Mouse (Mus musculus) ovary, postnatal 36 days (tissue): Measurements from ENCODE around the gene Msi2.

Experiments
- DNase-seq: peaks from one replicate; pipeline ENCODE4 v3.0.0; 2022; ENCODE audit warnings: low spot score, mixed read lengths

The Msi2 gene

DNA sequence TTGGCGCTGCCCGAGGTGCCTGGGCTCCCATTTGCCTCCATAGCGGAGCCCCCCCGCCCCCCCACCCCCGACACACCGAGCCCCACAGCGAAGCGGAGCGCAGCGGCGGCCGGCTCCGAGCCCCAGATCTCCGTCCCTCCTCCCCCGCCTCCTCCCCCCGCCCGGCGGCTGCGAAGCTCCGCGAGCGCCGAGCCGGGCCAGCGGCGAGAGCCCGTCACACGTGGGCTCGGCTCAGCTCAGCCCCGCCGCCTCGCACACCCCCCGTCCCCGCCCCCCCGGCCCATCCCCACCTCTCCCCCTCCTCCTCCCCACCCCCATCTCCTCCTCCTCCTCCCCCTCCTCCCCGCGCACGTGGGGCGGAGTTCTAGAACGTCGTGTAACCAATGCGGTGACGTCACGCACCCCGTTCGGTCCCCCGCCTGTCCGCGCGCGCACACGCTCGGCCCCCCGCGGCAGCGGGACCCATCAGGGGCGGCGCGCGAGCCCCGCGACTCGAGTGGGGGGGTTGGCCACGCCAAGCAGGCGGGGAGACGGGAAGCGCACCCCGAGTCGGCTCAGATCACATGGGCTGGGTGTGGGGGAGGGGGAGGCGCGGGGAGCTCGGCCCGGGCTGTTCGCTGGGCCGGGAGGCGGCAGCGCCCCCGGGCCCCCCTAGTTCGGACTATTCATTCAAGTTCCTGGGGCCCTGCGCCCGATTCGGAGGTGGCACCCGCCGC lies at the start of gene Msi2:
TSS of gene Msi2 (minus strand) at position 464 of the 716 bp plus-strand sequence.
- peak; percentile 89 for DNase-seq

DNA sequence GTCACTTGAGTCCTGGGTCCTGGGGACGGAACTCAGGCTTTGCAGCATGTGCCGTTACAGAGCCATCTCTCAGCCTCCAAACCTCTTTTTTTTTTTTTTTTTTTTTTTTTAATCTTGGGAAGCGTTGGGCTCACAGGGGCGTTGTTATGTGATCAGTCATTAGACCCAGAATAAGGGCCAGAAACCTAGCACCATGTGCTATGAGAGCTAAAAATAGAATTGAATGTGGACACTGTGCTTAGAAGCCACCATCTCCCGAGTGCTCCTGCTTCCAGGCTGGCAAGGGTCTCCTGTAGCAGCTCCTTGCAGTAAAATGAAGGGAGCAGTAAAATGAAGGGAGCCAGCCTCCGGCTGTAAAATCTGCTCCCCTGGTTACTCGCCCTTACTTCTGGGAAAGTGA lies 47.3 kb upstream of the Msi2 start:
- DNase-seq = no peak

DNA sequence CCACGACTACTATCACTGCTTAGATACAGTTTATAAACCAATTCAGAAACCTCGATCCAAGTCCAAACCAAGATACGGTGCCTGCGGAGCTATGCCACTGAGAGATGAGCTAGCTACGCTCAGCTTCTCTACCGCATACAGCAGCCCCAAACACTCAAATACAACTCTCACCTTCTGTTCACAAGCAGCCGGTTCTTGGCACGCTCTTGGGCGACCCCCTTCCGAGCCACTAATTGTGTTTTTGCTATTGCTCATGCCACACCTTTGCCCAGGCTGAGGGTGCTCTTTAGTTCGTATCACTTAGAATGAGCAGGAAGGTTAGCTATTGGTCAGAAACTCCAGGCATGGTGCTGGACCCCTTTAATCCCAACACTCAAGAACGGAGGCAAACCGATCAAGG lies 45.1 kb upstream of the Msi2 start:
- DNase-seq = no peak

DNA sequence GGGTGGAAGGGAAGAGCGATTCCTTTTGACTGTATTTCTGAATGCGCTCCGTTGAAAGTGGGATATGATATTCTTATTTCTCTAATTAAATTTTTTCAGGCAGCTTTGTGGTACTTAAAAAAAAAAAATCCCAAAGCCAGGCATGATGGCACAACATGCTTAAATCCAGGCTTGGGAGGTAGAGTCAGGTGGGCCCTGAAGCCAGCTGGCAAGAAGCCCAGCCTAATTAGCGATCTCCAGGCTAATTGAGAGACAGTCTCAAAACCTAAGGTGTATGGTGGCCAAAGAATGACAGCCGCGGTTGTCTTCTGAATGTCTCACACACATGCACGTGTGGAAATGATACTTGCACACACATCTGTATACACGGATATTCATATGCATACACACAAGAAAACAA lies 41.2 kb upstream of the Msi2 start:
- DNase-seq = no peak

DNA sequence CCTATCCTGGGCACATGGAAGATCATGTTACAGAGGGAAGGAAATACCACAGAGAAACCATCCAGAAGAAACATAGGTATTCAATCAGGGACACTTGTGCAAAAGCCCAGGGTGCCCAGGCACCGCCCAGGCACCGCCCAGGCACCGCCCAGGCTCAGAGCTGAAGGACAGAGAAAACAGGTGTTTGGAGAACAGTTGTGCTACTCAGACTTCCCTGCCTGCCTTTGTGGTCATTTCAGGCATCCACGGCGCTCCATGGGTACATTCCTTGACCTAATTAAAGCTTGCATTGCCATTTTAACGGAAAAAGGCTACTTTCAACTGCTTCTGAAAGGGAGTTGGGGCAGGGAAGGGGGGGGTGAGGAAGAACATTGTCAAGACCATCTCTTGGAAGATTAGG lies 40.1 kb upstream of the Msi2 start:
- DNase-seq = no peak

DNA sequence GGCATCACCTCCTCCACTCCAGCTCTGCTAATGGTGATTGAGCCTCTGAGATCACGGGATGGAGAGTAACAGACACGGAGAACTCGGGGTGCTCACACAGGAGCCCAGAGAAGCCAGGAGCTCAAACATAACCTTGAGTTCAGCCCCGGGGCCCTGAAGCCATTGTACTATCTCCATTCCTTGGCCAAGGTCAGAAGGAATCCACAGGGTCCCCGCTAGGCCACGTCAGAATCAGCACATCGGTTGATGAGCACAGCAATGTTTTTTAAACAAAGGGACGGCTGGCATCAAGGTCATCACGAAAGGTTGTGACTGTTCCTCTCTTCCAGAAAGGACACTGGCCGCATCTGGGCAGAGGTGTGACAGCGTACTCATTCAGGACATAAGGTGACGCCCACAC lies 27.0 kb upstream of the Msi2 start:
- DNase-seq = peak; percentile 10

DNA sequence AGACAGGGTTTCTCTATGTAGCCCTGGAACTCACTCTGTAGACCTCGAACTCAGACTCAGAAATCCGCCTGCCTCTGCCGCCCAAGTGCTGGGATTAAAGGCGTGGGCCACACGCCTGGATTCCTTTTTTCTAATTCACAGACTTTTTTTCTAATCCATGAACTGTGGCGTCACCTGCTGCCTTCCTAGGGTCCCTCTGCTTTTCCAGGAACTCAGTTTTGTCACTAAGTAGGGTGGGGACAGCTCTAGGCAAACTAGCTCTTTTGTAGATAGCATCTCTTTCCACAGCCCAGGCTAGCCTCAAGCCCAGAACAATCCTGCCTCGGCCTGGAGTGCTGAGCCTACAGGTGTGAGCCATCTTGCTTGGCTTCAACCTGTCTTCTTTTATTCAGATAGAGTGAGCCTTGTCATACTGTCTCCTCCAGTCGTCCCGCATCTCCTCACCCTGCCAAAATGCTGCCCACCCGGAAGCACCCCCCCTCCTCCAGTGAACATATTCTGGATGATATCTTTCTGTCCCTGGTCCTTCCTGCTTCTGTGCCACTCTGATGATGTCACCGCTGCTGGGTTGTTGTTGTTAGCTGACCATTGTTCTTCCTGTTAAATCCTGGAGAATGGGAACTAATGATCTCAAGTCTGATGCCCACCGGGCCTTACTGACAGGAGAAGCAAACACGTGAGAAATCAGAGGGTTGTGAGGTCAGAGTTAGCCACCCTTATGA lies 21.4 kb upstream of the Msi2 start:
- DNase-seq = no peak

DNA sequence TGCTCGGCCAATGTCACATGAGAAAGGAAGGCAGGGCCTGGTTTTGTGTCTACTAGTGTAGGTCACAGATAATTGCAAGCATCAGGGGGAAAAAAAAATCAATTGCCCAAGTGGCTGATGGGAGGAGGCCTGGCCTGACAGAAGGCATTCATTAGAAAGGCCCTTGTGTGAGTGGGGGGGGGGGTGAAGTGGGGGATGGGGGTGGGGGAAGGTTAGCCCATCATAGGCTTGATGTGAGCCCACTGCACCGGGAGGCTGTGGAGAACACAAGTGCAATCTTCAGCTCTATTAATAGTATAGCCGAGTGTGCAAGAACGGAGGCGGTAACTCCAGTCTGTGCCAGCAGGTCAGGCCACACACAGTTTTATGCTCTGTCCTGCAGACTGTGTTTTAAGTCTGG lies 11.1 kb upstream of the Msi2 start:
- DNase-seq = no peak

DNA sequence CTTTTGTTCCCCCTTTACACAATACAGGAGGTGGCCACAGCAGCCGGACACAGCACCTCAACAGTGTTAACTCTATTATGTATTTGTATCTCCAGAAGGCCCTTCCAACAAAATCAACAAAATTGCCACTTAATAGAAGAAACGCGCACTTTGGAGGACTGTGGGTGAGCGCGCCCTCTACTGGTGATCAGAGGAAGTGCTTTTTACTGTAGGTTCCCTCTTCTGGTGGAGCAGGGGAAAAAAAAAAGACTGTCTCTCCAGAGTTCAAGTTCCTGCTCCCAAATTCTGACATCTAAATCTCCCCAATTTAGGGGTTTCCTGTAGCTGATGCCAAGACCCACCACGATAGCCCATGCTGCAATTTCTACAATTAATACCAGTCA lies 10.2 kb upstream of the Msi2 start:
- DNase-seq = peak; percentile 74

DNA sequence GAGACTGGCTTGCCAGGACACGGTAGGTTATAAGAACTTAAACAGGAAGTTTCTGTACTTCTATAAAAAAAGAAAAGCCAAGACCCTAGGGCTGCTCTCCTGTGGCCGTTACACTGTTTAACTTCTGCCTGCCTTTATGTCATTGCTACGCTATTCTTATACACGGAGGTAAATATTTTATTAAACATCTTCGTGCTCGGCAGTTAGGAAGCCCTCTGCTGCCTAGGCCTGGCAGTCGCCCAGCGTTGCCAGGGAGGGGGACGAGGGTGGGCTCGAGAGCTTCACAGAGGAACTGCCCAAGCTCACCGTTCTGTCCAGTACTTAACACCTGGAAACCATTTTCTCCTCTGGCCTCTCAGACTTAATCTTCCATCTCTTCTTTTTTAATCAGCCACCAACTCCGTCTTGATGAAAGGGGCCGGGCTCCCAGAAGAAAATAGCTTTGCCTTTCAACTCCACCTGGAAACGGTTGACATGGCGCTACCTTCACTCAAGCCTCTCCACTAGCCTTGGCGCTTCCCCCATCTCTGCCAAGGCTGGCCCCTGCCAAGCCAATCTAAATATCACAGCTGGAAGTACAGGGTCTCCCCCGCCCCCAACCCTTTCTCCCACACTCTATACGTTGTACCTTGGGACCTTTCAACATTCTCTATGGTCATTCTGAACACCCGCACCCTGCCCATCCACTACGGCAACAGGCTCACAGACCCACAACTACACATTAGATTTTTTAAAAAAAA lies 9.6 kb upstream of the Msi2 start:
- no peak for DNase-seq

DNA sequence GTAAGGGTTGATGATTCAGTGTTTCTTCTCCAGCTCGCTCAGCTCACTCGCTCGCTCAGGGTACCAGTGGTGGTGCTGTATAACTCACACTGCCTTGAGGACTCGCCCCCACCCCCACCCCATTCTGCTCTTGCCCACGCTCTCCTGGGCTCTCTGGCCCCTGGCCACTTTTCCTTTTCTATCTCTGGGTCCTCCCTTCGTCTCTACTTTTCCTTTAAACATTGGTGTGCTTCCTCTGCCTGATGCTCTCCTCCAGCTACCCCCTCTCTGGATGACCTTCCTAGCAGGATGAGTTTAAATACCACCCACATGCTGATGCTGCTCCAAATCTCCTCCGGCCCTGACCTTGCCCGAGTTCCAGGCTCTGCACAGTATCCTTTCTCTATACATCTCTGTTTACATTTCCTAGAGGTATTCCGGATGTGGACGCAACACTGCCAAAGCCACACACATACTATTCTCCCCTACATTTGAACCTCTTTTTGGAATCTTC lies 2.9 kb upstream of the Msi2 start:
- DNase-seq = no peak

DNA sequence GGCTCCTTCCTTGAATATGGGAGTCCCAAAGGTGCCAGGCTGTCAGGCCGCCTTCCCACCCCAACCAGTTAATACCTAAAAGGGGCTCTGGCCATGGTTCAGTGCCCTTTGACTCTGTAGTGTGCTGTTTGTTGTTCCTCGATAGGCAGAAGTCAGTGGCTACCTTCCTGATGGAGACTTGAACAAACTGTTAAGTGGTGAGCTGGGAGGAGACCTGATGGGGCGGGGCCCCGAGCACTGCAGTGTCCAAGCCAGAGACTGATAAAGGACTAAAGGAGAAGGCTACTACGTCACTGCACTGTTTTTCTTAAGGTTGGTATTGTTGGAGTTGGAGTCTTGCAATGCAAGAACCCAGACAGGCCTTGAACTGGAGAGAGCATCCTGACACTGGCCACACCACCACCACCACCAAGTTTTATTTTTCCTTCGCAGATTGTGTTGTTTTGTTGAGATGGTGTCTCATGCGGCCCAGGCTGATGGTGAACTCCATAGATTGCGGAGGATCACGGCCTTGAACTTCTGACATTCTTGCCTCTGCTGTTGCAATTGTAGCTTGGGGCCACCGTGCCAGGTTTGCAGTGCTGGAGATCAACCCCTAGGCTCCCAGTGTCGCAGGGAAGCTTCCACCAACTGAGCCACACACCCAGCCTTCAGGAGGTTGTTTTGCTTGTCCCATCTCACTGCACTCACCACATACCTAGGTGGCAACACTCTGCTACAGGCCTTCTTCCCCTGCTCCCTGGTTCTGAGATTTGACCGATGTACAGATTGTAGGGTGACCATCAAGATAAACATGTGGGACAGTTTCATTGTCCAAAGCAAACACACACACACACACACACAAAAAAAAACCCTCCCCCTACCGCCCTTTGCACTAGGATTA lies 2.2 kb upstream of the Msi2 start:
- DNase-seq = no peak

DNA sequence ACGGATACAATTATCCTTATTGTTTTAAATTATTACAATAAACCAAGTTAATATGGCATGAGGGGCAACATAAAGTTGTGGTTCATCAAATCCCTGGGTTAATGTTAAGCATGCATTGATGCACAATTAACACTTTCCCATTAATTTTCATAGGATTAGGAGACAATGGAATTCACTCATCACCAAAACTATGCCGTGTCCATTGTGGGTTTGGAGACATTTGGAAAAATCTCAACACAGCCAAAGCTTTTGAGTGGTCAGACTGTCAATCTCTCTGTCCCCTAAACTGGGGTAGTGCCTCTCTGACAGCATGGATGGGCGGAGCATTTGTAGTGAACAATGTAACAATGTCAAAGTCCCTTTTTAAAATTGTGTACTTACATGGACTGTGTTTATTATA lies 1.3 kb upstream of the Msi2 start:
- DNase-seq = no peak

DNA sequence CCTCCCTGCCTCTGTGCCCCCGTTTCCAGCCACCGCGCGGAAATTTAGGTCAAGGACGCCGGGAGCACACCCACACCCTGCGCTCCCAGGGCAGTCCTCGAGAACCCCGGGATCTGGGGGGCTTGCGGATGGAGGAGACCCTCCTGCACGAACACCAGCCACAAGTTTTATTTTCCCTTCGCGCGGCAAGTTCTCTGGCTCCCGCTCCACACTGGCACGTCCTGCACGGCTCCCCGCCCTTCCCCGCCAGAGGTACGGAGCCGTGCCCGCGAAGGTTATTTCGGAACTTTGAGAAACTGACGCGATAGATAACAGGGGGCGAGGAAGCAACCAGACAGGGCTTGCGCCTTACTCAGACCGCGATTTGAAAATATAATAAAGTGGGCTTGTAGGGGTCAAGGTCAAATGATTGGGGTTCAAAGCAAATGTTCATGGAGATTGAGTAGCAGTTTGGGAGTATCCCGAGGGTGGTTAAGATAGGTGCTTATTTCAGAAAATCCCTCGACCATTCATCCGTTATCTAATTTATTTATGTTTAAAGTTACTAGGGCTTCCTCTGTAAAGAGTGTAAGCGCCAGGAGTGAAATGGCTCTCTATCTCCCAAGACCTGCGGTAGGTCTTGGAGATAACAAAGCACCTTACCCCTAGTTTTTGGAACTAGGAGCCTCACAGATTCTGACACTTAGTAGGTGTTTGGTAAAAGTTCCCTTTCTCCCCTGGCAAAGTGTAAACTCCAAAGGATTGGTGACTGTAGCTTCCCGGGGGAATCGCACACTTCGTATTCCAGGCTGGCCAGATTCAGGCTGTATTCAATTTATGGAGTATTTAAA lies 668 bp upstream of the Msi2 start:
- DNase-seq = no peak

DNA sequence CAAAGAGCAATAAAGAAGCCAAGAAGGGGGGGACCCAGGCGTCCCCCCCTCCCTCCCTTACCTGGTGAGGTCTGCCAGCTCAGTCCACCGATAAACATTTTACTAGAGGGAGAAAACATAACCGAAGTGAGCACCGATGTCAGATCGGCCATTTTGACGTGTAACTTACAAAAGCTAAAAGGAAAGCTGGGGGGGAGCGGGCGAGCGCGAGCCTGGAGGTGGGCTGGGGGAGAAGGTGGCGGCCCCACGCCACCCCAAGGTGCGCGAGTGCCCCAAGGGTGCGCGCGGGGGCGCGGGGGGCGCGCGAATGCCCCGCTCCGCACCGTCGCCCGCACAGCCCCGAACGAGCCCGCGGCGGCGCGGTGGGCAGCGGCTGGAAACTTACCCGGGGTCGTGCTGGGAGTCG lies 666 bp downstream of the Msi2 start:
- DNase-seq = no peak

DNA sequence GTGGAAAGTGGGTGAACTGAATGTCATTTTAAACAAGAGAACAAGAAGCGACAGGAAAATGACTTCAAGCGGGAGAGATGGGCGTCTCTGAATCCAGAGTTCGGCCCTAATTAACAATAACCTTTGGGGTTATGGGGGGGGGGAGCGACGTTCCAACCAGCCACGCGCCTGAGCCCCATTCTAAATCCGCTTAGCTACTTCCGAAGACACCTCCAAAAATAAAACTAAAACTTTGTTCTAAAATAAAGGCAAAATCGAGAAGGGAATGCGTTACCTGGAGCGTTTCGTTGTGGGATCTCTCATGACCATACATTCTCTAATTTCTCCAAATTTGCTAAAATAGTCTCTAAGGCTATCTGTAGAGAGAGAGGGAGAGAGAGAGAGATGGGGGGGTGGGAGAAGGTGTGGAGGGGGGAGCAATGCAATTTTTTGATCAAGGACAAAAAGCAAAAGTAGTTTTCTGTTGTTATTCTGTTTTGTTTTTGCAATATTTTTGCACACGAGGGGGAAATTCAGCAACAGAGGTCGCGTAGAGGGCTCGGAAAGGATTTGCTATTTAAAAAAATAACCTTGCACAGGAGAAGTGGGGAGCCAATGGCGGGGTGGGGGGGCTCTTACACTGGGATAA lies 1.2 kb downstream of the Msi2 start:
- no peak for DNase-seq

DNA sequence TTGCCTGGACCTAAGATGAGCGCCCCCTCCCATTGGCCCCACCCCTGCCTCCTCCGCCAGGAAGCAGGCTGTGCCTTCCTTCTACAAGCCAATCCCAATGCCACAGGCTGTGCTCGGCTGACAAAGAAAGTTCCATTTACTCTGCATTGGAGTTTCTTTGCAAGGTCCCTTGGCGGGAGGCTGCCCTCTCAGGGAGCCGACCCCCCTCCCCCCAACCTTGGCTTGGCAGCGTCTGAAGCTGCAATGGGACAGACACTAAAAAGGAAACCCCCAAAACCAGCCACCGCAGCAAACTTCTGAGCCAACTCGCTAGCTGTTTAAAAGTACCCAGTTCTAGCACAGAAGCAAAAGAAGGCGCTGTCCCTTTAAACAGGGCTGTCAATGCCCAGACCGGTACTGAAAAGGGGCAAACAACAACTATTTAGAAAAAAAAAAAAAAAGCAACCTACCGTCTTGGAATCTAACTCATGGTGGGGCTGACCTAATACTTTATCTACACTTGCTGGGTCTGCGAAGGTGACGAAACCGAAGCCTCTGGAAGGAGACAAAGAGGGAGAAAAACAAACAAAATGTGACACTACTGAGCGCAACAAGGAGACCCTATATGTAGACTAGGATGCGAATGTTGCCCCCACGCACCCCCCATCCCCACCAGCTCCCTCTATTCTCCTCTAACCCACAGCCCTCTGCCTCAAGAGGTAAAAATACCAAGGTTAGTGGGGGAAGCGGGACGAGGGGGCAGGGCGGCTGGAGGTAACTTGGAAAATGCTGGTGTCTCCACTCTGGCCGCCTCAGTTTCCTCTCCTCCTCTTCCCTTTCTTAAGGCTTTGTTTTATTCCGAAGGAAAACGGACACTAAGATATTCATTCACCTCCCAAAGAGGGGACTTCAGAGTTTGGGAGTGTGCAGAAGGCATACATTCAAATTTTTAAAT lies 2.0 kb downstream of the Msi2 start:
- DNase-seq = peak; percentile 47

DNA sequence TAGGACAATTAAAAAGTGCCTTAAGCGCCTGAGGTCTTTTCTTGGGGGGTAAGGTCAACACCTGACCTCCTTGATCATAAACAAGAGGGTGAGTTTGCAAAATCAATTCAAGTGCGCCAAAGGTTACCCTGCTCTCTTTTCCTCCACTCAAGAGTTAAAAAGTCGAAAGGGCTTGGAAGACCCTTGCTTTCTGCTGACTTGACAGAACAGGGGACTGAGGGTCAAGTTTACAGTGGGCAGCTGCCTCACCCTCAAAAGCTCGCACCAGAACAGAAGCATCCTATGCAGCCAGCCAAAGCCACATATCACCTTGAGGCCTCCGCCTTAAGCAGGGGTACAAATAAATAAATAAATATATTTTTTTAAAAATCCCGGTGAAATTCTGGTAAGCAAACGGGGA lies 3.0 kb downstream of the Msi2 start:
- no peak for DNase-seq

DNA sequence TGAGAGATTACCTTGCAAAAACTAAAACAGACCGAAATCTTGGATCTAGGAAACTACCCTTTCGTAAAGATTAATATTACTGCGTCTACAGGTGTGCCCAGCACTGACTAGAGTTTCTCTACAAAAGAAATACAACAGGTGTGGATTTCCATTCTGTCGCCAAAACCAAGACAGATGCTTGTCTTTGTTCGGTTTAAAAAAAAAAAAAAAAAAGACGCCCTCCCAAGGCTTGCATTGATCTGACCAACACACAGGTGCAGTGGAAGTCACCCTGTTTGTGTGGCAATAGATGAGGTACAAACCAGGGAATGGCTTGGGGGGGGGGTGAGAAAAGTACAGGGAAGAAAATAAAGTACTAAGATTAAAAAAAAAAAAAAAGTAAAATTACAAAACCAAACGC lies 4.2 kb downstream of the Msi2 start:
- no peak for DNase-seq

DNA sequence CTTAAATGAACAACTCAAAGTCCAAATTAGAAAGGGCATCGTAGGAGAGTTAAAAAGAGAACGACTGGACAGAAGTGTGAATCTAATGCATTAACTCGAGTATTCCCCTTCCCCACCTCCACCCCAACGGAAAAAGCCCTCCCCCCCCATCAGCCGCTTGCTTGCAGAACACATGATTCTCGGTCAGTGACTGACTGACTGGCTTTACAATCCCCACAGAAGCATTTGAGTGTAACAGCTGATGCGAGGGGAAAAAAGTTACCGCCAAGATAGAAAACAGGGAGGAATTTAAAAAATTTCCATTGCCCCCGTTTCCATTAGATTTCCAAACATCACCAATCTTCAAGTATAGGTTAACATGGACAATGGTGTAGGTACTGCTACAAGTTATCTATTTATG lies 4.8 kb downstream of the Msi2 start:
- no peak for DNase-seq
